Comparison of ENCODE assay signal across 8 mouse cellular contexts in the genomic region with DNA sequence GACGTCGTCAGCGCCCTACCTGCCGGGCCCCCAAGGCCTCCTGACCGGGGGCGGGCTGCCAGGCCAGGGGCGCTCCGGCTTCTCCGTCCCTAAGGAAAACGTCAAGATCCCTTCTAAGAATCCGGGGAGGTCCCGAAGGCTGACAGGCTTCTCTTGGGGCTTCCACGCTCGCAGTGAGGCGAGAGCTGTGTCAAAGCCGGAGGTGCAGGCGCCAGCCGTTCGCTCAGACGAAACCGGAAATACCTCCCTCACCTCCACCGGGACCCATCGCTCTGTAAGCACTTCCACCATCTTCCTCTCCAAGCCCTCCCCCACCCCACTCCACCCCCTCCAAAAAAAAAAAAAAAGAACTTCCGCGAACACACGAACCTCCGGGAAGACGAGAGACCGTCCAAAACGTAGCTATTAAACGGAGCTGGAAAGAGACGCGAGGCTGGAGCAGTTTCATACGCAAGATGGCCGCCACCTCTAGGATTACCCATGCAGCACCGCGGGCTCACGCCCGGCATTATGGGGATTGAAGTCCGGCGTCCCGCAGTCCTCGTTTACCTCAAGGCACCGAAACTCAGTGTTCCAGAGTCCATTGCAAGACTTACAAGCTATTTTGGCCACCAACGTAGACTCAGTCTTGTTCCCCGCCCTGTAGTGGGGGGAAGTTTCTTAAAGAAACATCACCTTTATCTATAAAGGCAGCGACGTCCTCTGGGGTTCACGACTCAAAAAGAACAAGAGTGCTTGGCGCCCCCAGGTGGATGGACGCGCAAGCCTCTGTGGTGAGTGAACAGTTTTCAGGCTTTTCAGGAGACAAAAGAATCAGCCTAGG. TPM values are rescaled to one million over a fixed set of nuclear protein-coding genes. Genes with fewer than 3 reads are reported as not detected.
DNase-seq lines count a peak whose midpoint lies in the region; ATAC-seq and TF ChIP-seq lines count a peak whose summit lies in the region.

No protein-coding gene starts in this region.

- peak overlapping the region; percentile 99 for H3K27ac ChIP-seq in embryonic facial prominence, embryonic 14.5 days (replicated peaks; ENCODE audit: low read depth, low read length)
- H3K27ac ChIP-seq in heart, adult 2 months: peak overlapping the region; percentile 88
- peak overlapping the region; percentile 99 for H3K27ac ChIP-seq in limb, embryonic 13.5 days
- H3K27ac ChIP-seq in midbrain, embryonic 16.5 days (ENCODE audit: low read length): peak overlapping the region; percentile 84

- TF ChIP-seq EP300 in heart, adult 2 months (IDR thresholded peaks at IDR 0.05; ENCODE audit: insufficient read depth, low read depth, low read length): 0 out of 2 replicates have a peak, but pooled peaks have one; percentile 31

- intact Hi-C loops in heart, adult 2 months (cut with DNase I): loop anchor here (1.0 to 10.0 kb wide), 3 partner anchors 8 to 211 kb away; a partner anchor contains a TSS

- H3K79me2 ChIP-seq in heart, adult 2 months (replicated peaks; ENCODE audit: control insufficient read depth, insufficient read depth, low read length): peaks cover 2% of the 10 kb centered on the region

- H3K4me3 ChIP-seq in embryonic facial prominence, embryonic 14.5 days (ENCODE audit: low read depth, low read length): peak overlapping the region; percentile 100
- H3K4me3 ChIP-seq in heart, adult 2 months: peak overlapping the region; percentile 100
- peak overlapping the region; percentile 97 for H3K4me3 ChIP-seq in limb, embryonic 13.5 days
- H3K4me3 ChIP-seq in midbrain, embryonic 16.5 days (ENCODE audit: low read depth, low read length): peak overlapping the region; percentile 87

- ATAC-seq in embryonic facial prominence, embryonic 14.5 days (ENCODE audit: low read depth): peak; percentile 99
- ATAC-seq in limb, embryonic 13.5 days (ENCODE audit: low FRiP score, low read depth): peak; percentile 98
- ATAC-seq in midbrain, embryonic 16.5 days: peak; percentile 99

- peak; percentile 91 for TF ChIP-seq CTCF in heart, adult 2 months (IDR thresholded peaks at IDR 0.05)

- peaks cover 8% of the 10 kb centered on the region; the same call in 1 of the 2 replicates for H3K4me1 ChIP-seq in embryonic facial prominence, embryonic 14.5 days (ENCODE audit: control insufficient read depth, insufficient read depth, low read length)
- H3K4me1 ChIP-seq in heart, adult 2 months (ENCODE audit: control insufficient read depth, insufficient read depth, low read length): peaks cover 4% of the 10 kb centered on the region
- peaks cover 24% of the 10 kb centered on the region for H3K4me1 ChIP-seq in limb, embryonic 13.5 days
- H3K4me1 ChIP-seq in midbrain, embryonic 16.5 days (ENCODE audit: control insufficient read depth, insufficient read depth, low read length): peaks cover 21% of the 10 kb centered on the region

- H3K36me3 ChIP-seq in embryonic facial prominence, embryonic 14.5 days (ENCODE audit: control insufficient read depth, insufficient read depth, low read length): peaks cover 20% of the 10 kb centered on the region
- peaks cover 19% of the 10 kb centered on the region for H3K36me3 ChIP-seq in heart, adult 2 months (ENCODE audit: control insufficient read depth, insufficient read depth, low read length)
- H3K36me3 ChIP-seq in limb, embryonic 13.5 days: peaks cover 18% of the 10 kb centered on the region
- peaks cover 6% of the 10 kb centered on the region for H3K36me3 ChIP-seq in midbrain, embryonic 16.5 days (ENCODE audit: control insufficient read depth, insufficient read depth, low read length)

- H3K4me2 ChIP-seq in embryonic facial prominence, embryonic 14.5 days (ENCODE audit: low read depth, low read length): peak overlapping the region; percentile 65
- peak overlapping the region; percentile 76 for H3K4me2 ChIP-seq in limb, embryonic 13.5 days (replicated peaks)
- H3K4me2 ChIP-seq in midbrain, embryonic 16.5 days (ENCODE audit: low read length): peak overlapping the region; percentile 83

- under 1% methylated on average over 48 of the region's 52 CpGs for WGBS in embryonic facial prominence, embryonic 14.5 days
- WGBS in heart, adult 2 months: under 1% methylated on average over 52 of the region's 52 CpGs
- under 1% methylated on average over 52 of the region's 52 CpGs for WGBS in limb, embryonic 13.5 days
- under 1% methylated on average over 52 of the region's 52 CpGs for WGBS in midbrain, embryonic 16.5 days

- peak; percentile 100 for DNase-seq in 3T3-L1 (ENCODE audit: low read depth, low spot score)
- peak; percentile 72 to 84 for DNase-seq in adrenal gland, postnatal 4 days (ENCODE audit: low spot score in 2 of 2)
- peak; percentile 100 for DNase-seq in embryonic facial prominence, embryonic 14.5 days (ENCODE audit: low spot score)
- peak; percentile 92 to 96 for DNase-seq in heart, adult 2 months
- peak; percentile 98 for DNase-seq in kidney, adult 8-10 months
- DNase-seq in spleen, postnatal 10 days (ENCODE audit: low spot score in 2 of 2): peak; percentile 90 to 95

- peak overlapping the region; percentile 96 for H3K9ac ChIP-seq in embryonic facial prominence, embryonic 14.5 days (ENCODE audit: low read depth, low read length)
- peak overlapping the region; percentile 88 for H3K9ac ChIP-seq in heart, adult 2 months (ENCODE audit: low read depth, low read length)
- H3K9ac ChIP-seq in limb, embryonic 13.5 days: peak overlapping the region; percentile 96
- H3K9ac ChIP-seq in midbrain, embryonic 16.5 days (ENCODE audit: low read depth, low read length): peak overlapping the region; percentile 86

- no peaks in the 10 kb centered on the region for H3K27me3 ChIP-seq in embryonic facial prominence, embryonic 14.5 days (replicated peaks; ENCODE audit: control insufficient read depth, insufficient read depth, low read length)
- H3K27me3 ChIP-seq in heart, adult 2 months (ENCODE audit: control insufficient read depth, insufficient read depth, low read length): no peaks in the 10 kb centered on the region
- no peaks in the 10 kb centered on the region for H3K27me3 ChIP-seq in limb, embryonic 13.5 days
- H3K27me3 ChIP-seq in midbrain, embryonic 16.5 days (ENCODE audit: control insufficient read depth, insufficient read depth, low read depth, low read length): no peaks in the 10 kb centered on the region

- no peaks in the 10 kb centered on the region for H3K9me3 ChIP-seq in embryonic facial prominence, embryonic 14.5 days (ENCODE audit: control insufficient read depth, low read length)
- H3K9me3 ChIP-seq in limb, embryonic 13.5 days: no peaks in the 10 kb centered on the region
- no peaks in the 10 kb centered on the region for H3K9me3 ChIP-seq in midbrain, embryonic 16.5 days (replicated peaks; ENCODE audit: control insufficient read depth, low read length, poor library complexity, severe bottlenecking)

- TF ChIP-seq POLR2A in heart, adult 2 months (IDR thresholded peaks at IDR 0.05; ENCODE audit: insufficient read depth, low read depth, low read length): peak; percentile 90

RNA-seq across cellular contexts. Expression of a gene that starts 0.6 kb away (rescaled TPM):
- 100 to 1,000 TPM; 116 to 123 TPM for total RNA-seq in adrenal gland, postnatal 4 days (2021)
- 41.6 and 44.5 TPM in 2 replicates for polyA plus RNA-seq in embryonic facial prominence, embryonic 14.5 days (2014; fragmentation: Nextera tagmentation; extraction: Ambion mirVana)
- 10 to 100 TPM; 39.6 to 40.4 TPM for total RNA-seq in heart, adult 2 months (2021)
- 7.1 and 13.1 TPM in 2 replicates for polyA plus RNA-seq in heart, adult 2 months (2012; rRNA removed)
- polyA plus RNA-seq in limb, embryonic 13.5 days (2015; fragmentation: Nextera tagmentation; extraction: Ambion mirVana): 49.3 and 50.3 TPM in 2 replicates
- 25.7 and 26.7 TPM in 2 replicates for polyA plus RNA-seq in midbrain, embryonic 16.5 days (2015; fragmentation: Nextera tagmentation; extraction: Ambion mirVana)

RNA-seq across cellular contexts. Expression of a gene that starts 8.2 kb away (rescaled TPM):
- total RNA-seq in adrenal gland, postnatal 4 days (2021): 10 to 100 TPM; 37.8 to 41.5 TPM
- 38.1 and 44.2 TPM in 2 replicates for polyA plus RNA-seq in embryonic facial prominence, embryonic 14.5 days (2014; fragmentation: Nextera tagmentation; extraction: Ambion mirVana)
- total RNA-seq in heart, adult 2 months (2021): 10 to 100 TPM; 15.6 to 16.1 TPM
- polyA plus RNA-seq in heart, adult 2 months (2012; rRNA removed): 3.7 and 9.7 TPM in 2 replicates
- polyA plus RNA-seq in limb, embryonic 13.5 days (2015; fragmentation: Nextera tagmentation; extraction: Ambion mirVana): 40.3 and 43.9 TPM in 2 replicates
- polyA plus RNA-seq in midbrain, embryonic 16.5 days (2015; fragmentation: Nextera tagmentation; extraction: Ambion mirVana): 28.5 and 33.8 TPM in 2 replicates

Comparison
In these comparisons a context has a peak if more than half of its experiments do, and no peak if none do; other contexts are left out.
1. Peak in every context shown above with its lines: DNase-seq, ATAC-seq, H3K4me3 ChIP-seq and H3K27ac ChIP-seq.